Mouse (Mus musculus): ENCODE data around the gene Acbd4. TPM values are rescaled to one million over a fixed set of nuclear protein-coding genes. Genes with fewer than 3 reads are reported as not detected.

Acbd4 gene
- polyA plus RNA-seq, 1 experiment from 2014 or later: 100 TPM

DNA sequence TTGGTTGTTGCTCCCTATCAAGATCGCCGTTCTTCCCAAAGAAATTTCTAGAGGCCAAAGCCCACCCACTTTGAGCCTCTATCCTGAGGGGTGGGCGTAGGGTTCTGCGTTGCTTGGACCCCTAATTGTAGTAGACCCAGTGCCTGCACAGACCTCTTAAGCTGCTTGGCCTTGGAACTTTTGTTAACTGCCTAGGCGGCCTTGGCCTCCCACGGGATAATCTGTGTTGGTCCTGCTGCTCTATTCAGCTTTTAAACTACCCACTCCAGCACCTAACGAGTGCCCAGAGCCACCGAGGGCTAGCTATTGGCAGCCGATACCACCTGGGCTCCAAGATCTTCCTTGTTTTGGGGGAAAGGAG is 11.1 kb downstream of the Acbd4 start:
- no peaks in the 10 kb centered on the region for H3K27me3 ChIP-seq
- TF ChIP-seq CTCF (IDR thresholded peaks at IDR 0.05): no peak
- no peak for DNase-seq (ENCODE audit: low read depth, low spot score)
- in situ Hi-C loops (cut with MboI; ENCODE audit: low pct_unique_long_range_greater_than_20kb): no loop called here
- ChIA-PET POLR2A (interaction anchor here (6.5 to 7.3 kb wide), 2 partner anchors 10 to 20 kb away, joined by 59 to 86 read pairs; partner anchors contain the start of genes Acbd4, Hexim2 and Plcd3), CTCF (interaction anchor here (1.3 to 1.7 kb wide), 2 partner anchors 10 to 47 kb away, joined by 4 to 7 read pairs; no protein-coding TSS in a partner anchor)
- no peak for ATAC-seq

DNA sequence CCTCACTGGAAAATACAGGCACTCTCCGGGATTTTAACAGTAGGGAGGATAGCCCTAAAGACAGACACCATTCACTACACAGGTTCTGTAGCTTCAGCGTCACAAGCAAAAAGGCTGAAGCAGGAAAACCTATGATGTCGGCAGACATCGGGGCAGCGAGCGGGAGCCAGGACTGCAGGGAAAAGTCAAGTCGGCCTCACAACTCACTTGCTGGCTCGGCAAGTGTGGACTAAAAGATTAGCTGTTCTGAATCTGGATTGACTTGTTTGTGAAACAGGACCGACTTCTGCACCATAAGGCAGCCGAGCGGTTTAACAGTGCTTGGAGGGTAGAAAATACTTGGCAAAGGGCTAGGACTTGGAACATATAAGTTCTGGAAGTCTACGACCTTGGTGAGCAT is 11.5 kb downstream of the Acbd4 start:
- CTCF ChIA-PET: interaction anchor here (1.3 kb wide), 1 partner anchor 46 kb away, joined by 4 read pairs; no protein-coding TSS in a partner anchor
- in situ Hi-C loops (cut with MboI; ENCODE audit: low pct_unique_long_range_greater_than_20kb): no loop called here
- DNase-seq (ENCODE audit: low read depth, low spot score) (no peak), ATAC-seq (no peak)
- no peak for TF ChIP-seq CTCF (IDR thresholded peaks at IDR 0.05)
- POLR2A ChIA-PET: interaction anchor here (6.5 to 7.3 kb wide), 2 partner anchors 10 to 20 kb away, joined by 59 to 86 read pairs; partner anchors contain the start of genes Acbd4, Hexim2 and Plcd3
- no peaks in the 10 kb centered on the region for H3K27me3 ChIP-seq

DNA sequence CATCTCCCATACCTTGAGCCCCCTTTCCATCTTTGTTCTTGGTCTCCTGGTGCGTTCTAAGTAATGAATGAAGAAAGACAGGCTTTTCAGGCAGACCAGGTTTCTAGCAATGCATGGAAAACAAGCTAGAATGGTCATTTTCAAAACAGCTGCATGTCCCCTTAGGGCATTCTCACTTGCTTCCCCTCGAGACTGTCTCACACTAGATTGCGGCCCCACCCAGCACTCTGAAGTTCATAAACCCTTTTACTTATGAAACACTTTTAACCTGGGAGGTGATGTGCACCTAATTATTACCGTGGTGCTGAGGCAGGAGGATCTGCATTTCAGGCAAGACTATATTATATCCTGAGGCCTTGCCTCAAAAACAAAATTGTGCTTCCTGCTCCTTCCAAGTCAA is 12.3 kb downstream of the Acbd4 start:
- H3K27me3 ChIP-seq: no peaks in the 10 kb centered on the region
- DNase-seq (ENCODE audit: low read depth, low spot score): no peak
- in situ Hi-C loops (cut with MboI; ENCODE audit: low pct_unique_long_range_greater_than_20kb): no loop called here
- no peak for TF ChIP-seq CTCF (IDR thresholded peaks at IDR 0.05)
- ChIA-PET POLR2A (interaction anchor here (0.6 to 7.3 kb wide), 6 partner anchors 11 to 39 kb away, joined by 4 to 86 read pairs (median 6); partner anchors contain the start of genes Acbd4, Hexim2 and Plcd3), CTCF (interaction anchor here (1.1 to 6.0 kb wide), 3 partner anchors 10 to 55 kb away, joined by 4 to 68 read pairs (median 27); partner anchors contain the start of genes Acbd4 and Plcd3)
- ATAC-seq: no peak

DNA sequence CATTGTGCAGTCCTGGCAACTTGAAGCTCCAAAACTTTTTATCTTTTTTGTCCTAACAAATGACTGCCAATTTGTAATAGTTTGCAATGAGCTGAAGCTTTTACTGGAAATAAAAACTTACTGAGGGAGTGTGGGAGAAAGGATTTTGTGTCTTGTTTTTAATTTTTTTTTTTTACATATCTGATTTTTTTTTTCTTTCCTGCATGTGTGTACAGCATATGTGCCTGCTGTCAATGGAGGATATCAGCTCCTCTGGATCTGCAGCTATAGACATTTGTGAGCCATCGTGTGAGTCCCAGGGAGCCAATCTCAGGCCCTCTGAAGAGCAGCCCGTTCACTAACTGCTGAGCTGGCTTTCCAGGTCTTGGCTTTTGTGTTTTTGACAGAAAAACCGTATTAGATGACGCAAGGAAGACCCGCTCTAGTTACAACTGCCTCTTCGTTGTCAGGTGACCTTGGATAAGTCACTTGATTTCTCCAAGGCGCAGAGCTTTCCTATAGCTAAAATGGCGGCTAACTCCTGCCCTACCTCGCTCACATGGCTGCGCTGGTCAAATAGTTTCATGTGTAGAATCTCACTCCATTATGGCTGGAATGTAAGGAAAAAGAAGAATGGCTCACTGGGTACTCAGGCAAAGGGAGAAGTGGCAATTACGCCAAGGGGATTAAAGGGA is 12.9 kb downstream of the Acbd4 start:
- no peaks in the 10 kb centered on the region for H3K27me3 ChIP-seq
- POLR2A ChIA-PET: interaction anchor here (0.6 to 7.3 kb wide), 8 partner anchors 11 to 60 kb away, joined by 4 to 86 read pairs (median 6); partner anchors contain the start of genes Acbd4, Hexim2 and Plcd3
- no peak for TF ChIP-seq CTCF (IDR thresholded peaks at IDR 0.05)
- CTCF ChIA-PET: interaction anchor here (1.0 to 6.0 kb wide), 4 partner anchors 11 to 55 kb away, joined by 3 to 68 read pairs (median 16); partner anchors contain the start of genes Acbd4 and Plcd3
- ATAC-seq (no peak), DNase-seq (ENCODE audit: low read depth, low spot score) (no peak)
- in situ Hi-C loops (cut with MboI; ENCODE audit: low pct_unique_long_range_greater_than_20kb): no loop called here

DNA sequence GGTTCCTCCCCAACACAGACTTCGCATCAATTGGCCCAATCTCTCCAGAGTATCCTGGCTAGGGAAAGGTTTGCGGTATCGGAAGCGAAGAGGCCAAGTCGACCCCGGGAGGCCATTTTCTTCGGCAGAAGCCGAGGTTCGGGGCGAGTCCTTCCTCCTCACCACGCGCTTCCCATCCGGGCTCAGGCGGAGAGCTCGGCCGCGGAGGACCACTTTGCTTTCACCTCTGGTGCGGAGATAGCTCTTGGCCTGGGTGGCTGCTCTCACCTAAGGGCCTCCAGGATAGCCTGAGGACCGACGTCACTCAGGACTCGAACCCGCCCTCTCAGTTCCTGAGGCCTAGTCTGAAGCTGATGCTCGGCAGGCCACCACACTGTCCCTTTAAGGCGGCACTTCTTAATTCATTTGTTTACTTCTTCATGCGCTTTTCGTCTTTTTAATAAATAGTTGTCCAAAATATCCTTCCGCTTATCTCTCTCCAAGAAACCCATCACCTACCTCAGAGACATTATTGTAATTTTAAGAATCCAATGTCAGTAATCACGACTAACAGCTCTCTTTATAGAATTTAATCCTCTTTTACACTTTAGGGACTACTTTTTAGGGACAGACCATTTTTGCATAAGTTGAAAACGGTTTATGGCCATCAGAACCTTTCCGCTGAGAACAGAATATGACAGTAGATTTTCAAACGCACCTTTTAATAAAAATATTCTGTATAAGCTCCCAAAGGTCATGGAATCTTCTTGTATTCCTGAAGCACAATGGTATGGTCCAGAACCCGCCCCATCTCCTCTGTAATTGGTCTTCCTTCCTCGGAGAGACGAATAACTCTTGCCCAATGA is 13.9 kb downstream of the Acbd4 start:
- ChIA-PET POLR2A (interaction anchor here (0.5 to 7.3 kb wide), 9 partner anchors 12 to 72 kb away, joined by 3 to 86 read pairs (median 6); partner anchors contain the start of genes Acbd4, Hexim2 and Plcd3), CTCF (interaction anchor here (1.0 to 6.0 kb wide), 7 partner anchors 12 to 43 kb away, joined by 3 to 68 read pairs (median 4); partner anchors contain the start of genes Acbd4 and Plcd3)
- ATAC-seq (peak; percentile 62), DNase-seq (ENCODE audit: low read depth, low spot score) (no peak)
- in situ Hi-C loops (cut with MboI; ENCODE audit: low pct_unique_long_range_greater_than_20kb): no loop called here
- H3K27me3 ChIP-seq: no peaks in the 10 kb centered on the region
- no peak for TF ChIP-seq CTCF (IDR thresholded peaks at IDR 0.05)

DNA sequence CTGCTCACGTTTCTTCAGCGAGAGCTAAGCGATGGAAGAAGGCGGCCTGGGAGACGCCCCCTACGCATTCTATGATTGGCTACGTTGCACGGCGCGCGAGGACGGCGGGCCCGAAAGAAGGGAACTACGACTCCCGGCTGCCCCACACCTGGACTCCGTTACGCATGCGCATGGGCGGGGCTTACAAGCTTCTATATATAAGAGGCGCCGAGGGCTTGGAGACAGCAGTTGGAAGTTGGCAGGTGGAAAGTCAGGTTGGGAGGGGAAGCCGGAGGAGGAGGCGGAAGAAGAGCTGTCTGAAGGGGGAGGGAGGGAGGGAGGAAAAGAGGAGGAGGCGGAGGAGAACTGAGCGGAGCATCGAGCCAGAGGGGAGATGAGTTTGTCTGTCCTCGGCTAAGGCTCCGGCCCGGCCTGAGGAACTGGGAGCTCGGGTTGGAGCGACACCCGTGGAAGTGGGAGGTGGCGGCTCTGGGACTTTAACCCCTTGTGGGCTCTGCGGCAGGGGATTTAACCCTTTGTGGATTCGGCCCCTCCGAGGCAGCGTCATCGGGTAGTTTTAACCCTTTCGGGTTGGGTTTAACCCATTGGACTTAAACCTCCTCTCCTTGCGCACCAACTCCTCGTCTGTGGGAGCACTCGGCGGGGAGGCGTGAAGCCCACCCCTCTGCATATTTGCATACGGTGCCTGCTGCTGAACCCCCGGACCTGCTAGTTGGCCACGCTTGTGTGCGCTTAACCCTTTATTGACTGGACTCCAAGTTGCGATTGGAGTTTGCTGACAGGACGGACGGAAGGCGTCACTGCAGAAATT is 14.7 kb downstream of the Acbd4 start, which contains the start of gene Hexim1:
Hexim1 (plus strand) TSS at position 224 of the 811 bp plus-strand sequence.
- TF ChIP-seq CTCF (IDR thresholded peaks at IDR 0.05): no peak
- CTCF ChIA-PET: interaction anchor here (0.9 to 6.0 kb wide), 10 partner anchors 13 to 43 kb away, joined by 3 to 68 read pairs (median 5); partner anchors contain the start of genes Acbd4, Hexim2 and Plcd3
- DNase-seq (ENCODE audit: low read depth, low spot score): peak; percentile 99

DNA sequence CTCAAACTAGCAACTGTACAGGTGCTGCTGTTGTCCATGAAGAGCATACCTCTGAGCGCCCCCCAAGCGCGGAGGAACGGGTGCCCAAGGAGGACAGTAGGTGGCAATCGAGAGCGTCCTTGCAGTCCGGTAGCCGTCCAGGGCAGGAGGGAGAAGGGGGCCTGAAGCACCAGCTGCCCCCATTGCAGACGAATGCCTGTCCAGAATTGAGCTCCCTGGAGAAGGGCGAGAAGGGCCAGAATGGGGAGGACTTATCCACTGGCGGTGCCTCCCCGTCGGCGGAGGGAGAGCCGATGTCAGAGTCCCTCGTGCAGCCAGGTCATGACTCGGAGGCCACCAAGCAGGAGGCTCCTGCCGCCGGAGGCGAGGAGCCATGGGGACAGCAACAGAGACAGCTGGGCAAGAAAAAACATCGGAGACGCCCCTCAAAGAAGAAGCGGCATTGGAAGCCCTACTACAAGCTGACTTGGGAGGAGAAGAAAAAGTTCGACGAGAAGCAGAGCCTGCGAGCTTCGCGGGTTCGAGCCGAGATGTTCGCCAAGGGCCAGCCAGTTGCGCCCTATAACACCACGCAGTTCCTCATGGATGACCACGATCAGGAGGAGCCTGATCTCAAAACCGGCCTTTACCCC is 15.6 kb downstream of the Acbd4 start:
- no peaks in the 10 kb centered on the region for H3K27me3 ChIP-seq
- peak; percentile 11 for ATAC-seq
- TF ChIP-seq CTCF (IDR thresholded peaks at IDR 0.05): no peak
- POLR2A ChIA-PET: interaction anchor here (1.1 to 7.3 kb wide), 9 partner anchors 9 to 52 kb away, joined by 3 to 86 read pairs (median 12); partner anchors contain the start of genes Acbd4, Hexim2 and Plcd3
- CTCF ChIA-PET: interaction anchor here (0.8 to 6.0 kb wide), 10 partner anchors 8 to 68 kb away, joined by 3 to 68 read pairs (median 6); partner anchors contain the start of genes Acbd4, Hexim2 and Plcd3
- in situ Hi-C loops (cut with MboI; ENCODE audit: low pct_unique_long_range_greater_than_20kb): no loop called here
- DNase-seq (ENCODE audit: low read depth, low spot score): no peak

More for the DNA sequence above, 14.7 kb downstream of the Acbd4 start, which contains the start of gene Hexim1:
- POLR2A ChIA-PET: interaction anchor here (0.5 to 7.3 kb wide), 8 partner anchors 12 to 71 kb away, joined by 3 to 86 read pairs (median 8); partner anchors contain the start of genes Acbd4, Hexim2 and Plcd3
- peak; percentile 87 for ATAC-seq
- in situ Hi-C loops (cut with MboI; ENCODE audit: low pct_unique_long_range_greater_than_20kb): no loop called here
- no peaks in the 10 kb centered on the region for H3K27me3 ChIP-seq

DNA sequence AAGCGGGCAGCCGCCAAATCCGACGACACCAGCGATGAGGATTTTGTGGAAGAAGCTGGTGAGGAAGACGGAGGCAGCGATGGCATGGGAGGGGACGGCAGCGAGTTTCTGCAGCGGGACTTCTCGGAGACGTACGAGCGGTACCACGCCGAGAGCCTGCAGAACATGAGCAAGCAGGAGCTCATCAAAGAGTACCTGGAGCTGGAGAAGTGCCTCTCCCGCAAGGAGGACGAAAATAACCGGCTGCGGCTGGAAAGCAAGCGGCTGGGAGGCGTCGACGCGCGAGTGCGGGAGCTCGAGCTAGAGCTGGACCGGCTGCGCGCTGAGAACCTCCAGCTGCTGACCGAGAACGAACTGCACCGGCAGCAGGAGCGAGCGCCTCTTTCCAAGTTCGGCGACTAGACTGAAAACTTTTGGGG is 16.1 kb downstream of the Acbd4 start:
- in situ Hi-C loops (cut with MboI; ENCODE audit: low pct_unique_long_range_greater_than_20kb): no loop called here
- ATAC-seq: no peak
- CTCF ChIA-PET: interaction anchor here (0.7 to 6.0 kb wide), 11 partner anchors 8 to 214 kb away, joined by 3 to 68 read pairs (median 5); partner anchors contain the start of genes Acbd4, Hexim2 and Plcd3
- no peak for TF ChIP-seq CTCF (IDR thresholded peaks at IDR 0.05)
- no peak for DNase-seq (ENCODE audit: low read depth, low spot score)
- POLR2A ChIA-PET: interaction anchor here (1.1 to 7.3 kb wide), 9 partner anchors 8 to 51 kb away, joined by 3 to 86 read pairs (median 12); partner anchors contain the start of genes Acbd4, Hexim2 and Plcd3
- H3K27me3 ChIP-seq: no peaks in the 10 kb centered on the region

Measured in Patski (cell line).